Mouse (Mus musculus): ENCODE measurements at regions not wholly inside any gene's neighbourhood (a gene's known extent, or its start where the extent isn't known, plus 50 kb on each side); places are given as distances from the start of the nearest gene placed in this dataset.

- 63% methylated on average over 3 of the region's 3 CpGs for WGBS
- no peaks in the 10 kb centered on the region for H3K79me2 ChIP-seq (replicated peaks; ENCODE audit: control insufficient read depth, insufficient read depth, low read length)
- H3K4me1 ChIP-seq (ENCODE audit: control insufficient read depth, insufficient read depth, low read length), result no peaks in the 10 kb centered on the region
- intact Hi-C loops (cut with DNase I), result no loop called here
- DNase-seq, result no peak
- no peak for TF ChIP-seq POLR2A (IDR thresholded peaks at IDR 0.05; ENCODE audit: insufficient read depth, low read depth, low read length)
- no peak for TF ChIP-seq EP300 (IDR thresholded peaks at IDR 0.05; ENCODE audit: insufficient read depth, low read depth, low read length)
- no peak for TF ChIP-seq CTCF (IDR thresholded peaks at IDR 0.05)
- H3K36me3 ChIP-seq (ENCODE audit: control insufficient read depth, insufficient read depth, low read length), result no peaks in the 10 kb centered on the region
- H3K4me3 ChIP-seq, result no peak overlapping the region
- H3K27ac ChIP-seq, result no peak overlapping the region
- H3K27me3 ChIP-seq (ENCODE audit: control insufficient read depth, insufficient read depth, low read length), result no peaks in the 10 kb centered on the region
- no peak overlapping the region for H3K9ac ChIP-seq (ENCODE audit: low read depth, low read length)
These were observed 385.1 kb downstream of the Kcnh5 start for GRCm38 (mm10) chr12:74792036-74792435.

- TF ChIP-seq EP300 (IDR thresholded peaks at IDR 0.05; ENCODE audit: insufficient read depth, low read depth, low read length) (no peak), CTCF (IDR thresholded peaks at IDR 0.05) (no peak), POLR2A (IDR thresholded peaks at IDR 0.05; ENCODE audit: insufficient read depth, low read depth, low read length) (no peak)
- 83% methylated on average over 1 of the region's 1 CpGs for whole genome bisulfite sequencing
- H3K4me1 ChIP-seq (ENCODE audit: control insufficient read depth, insufficient read depth, low read length), result no peaks in the 10 kb centered on the region
- no peak for DNase-seq
- H3K36me3 ChIP-seq (ENCODE audit: control insufficient read depth, insufficient read depth, low read length), result no peaks in the 10 kb centered on the region
- no peaks in the 10 kb centered on the region for H3K79me2 ChIP-seq (replicated peaks; ENCODE audit: control insufficient read depth, insufficient read depth, low read length)
- no peak overlapping the region for H3K9ac ChIP-seq (ENCODE audit: low read depth, low read length)
- intact Hi-C loops (cut with DNase I), result no loop called here
- H3K27me3 ChIP-seq (ENCODE audit: control insufficient read depth, insufficient read depth, low read length), result no peaks in the 10 kb centered on the region
- no peak overlapping the region for H3K4me3 ChIP-seq
- H3K27ac ChIP-seq, result no peak overlapping the region
These were observed 414.8 kb downstream of the Kcnh5 start for GRCm38 (mm10) chr12:74762284-74762683.

GRCm38 (mm10) chr12:74745051-74745450 is 428.9 kb upstream of the Gm11042 start:
- DNase-seq, result no peak
- no peak overlapping the region for H3K4me3 ChIP-seq
- H3K79me2 ChIP-seq (replicated peaks; ENCODE audit: control insufficient read depth, insufficient read depth, low read length), result no peaks in the 10 kb centered on the region
- 95% methylated on average over 1 of the region's 1 CpGs for WGBS
- TF ChIP-seq CTCF (IDR thresholded peaks at IDR 0.05), result no peak
- TF ChIP-seq POLR2A (IDR thresholded peaks at IDR 0.05; ENCODE audit: insufficient read depth, low read depth, low read length), result no peak
- no peak overlapping the region for H3K27ac ChIP-seq
- no peaks in the 10 kb centered on the region for H3K36me3 ChIP-seq (ENCODE audit: control insufficient read depth, insufficient read depth, low read length)
- intact Hi-C loops (cut with DNase I), result no loop called here
- no peaks in the 10 kb centered on the region for H3K4me1 ChIP-seq (ENCODE audit: control insufficient read depth, insufficient read depth, low read length)
- H3K9ac ChIP-seq (ENCODE audit: low read depth, low read length), result no peak overlapping the region
- no peaks in the 10 kb centered on the region for H3K27me3 ChIP-seq (ENCODE audit: control insufficient read depth, insufficient read depth, low read length)

- TF ChIP-seq EP300 (IDR thresholded peaks at IDR 0.05; ENCODE audit: insufficient read depth, low read depth, low read length) (no peak), CTCF (IDR thresholded peaks at IDR 0.05) (no peak), POLR2A (IDR thresholded peaks at IDR 0.05; ENCODE audit: insufficient read depth, low read depth, low read length) (no peak)
- Histone ChIP-seq H3K36me3 (ENCODE audit: control insufficient read depth, insufficient read depth, low read length) (no peaks in the 10 kb centered on the region), H3K4me1 (ENCODE audit: control insufficient read depth, insufficient read depth, low read length) (no peaks in the 10 kb centered on the region), H3K79me2 (replicated peaks; ENCODE audit: control insufficient read depth, insufficient read depth, low read length) (no peaks in the 10 kb centered on the region), H3K9ac (ENCODE audit: low read depth, low read length) (no peak overlapping the region), H3K27ac (no peak overlapping the region), H3K27me3 (ENCODE audit: control insufficient read depth, insufficient read depth, low read length) (no peaks in the 10 kb centered on the region), H3K4me3 (no peak overlapping the region)
- intact Hi-C loops (cut with DNase I), result no loop called here
- no peak for DNase-seq
- WGBS, result 84% methylated on average over 2 of the region's 2 CpGs
These were observed 412.7 kb upstream of the Gm11042 start for GRCm38 (mm10) chr12:74728866-74729265.

GRCm38 (mm10) chr12:74679149-74679548 is 363.0 kb upstream of the Gm11042 start:
- Histone ChIP-seq H3K27me3 (ENCODE audit: control insufficient read depth, insufficient read depth, low read length) (no peaks in the 10 kb centered on the region), H3K79me2 (replicated peaks; ENCODE audit: control insufficient read depth, insufficient read depth, low read length) (no peaks in the 10 kb centered on the region), H3K4me3 (no peak overlapping the region), H3K9ac (ENCODE audit: low read depth, low read length) (no peak overlapping the region), H3K4me1 (ENCODE audit: control insufficient read depth, insufficient read depth, low read length) (no peaks in the 10 kb centered on the region), H3K36me3 (ENCODE audit: control insufficient read depth, insufficient read depth, low read length) (no peaks in the 10 kb centered on the region), H3K27ac (no peak overlapping the region)
- 46% methylated on average over 3 of the region's 3 CpGs for WGBS
- TF ChIP-seq CTCF (IDR thresholded peaks at IDR 0.05) (no peak), EP300 (IDR thresholded peaks at IDR 0.05; ENCODE audit: insufficient read depth, low read depth, low read length) (no peak), POLR2A (IDR thresholded peaks at IDR 0.05; ENCODE audit: insufficient read depth, low read depth, low read length) (no peak)
- intact Hi-C loops (cut with DNase I), result no loop called here
- no peak for DNase-seq

GRCm38 (mm10) chr12:74677835-74678234 is 361.6 kb upstream of the Gm11042 start:
- Histone ChIP-seq H3K27ac (no peak overlapping the region), H3K9ac (ENCODE audit: low read depth, low read length) (no peak overlapping the region), H3K79me2 (replicated peaks; ENCODE audit: control insufficient read depth, insufficient read depth, low read length) (no peaks in the 10 kb centered on the region), H3K4me1 (ENCODE audit: control insufficient read depth, insufficient read depth, low read length) (no peaks in the 10 kb centered on the region), H3K4me3 (no peak overlapping the region), H3K27me3 (ENCODE audit: control insufficient read depth, insufficient read depth, low read length) (no peaks in the 10 kb centered on the region), H3K36me3 (ENCODE audit: control insufficient read depth, insufficient read depth, low read length) (no peaks in the 10 kb centered on the region)
- intact Hi-C loops (cut with DNase I), result no loop called here
- 83% methylated on average over 2 of the region's 2 CpGs for WGBS
- TF ChIP-seq CTCF (IDR thresholded peaks at IDR 0.05) (no peak), POLR2A (IDR thresholded peaks at IDR 0.05; ENCODE audit: insufficient read depth, low read depth, low read length) (no peak), EP300 (IDR thresholded peaks at IDR 0.05; ENCODE audit: insufficient read depth, low read depth, low read length) (no peak)
- DNase-seq, result no peak
